Mouse (Mus musculus) heart, postnatal 25 days (tissue): ENCODE data around the gene Kcnma1. TPM values are rescaled to one million over a fixed set of nuclear protein-coding genes. Genes with fewer than 3 reads are reported as not detected.

Experiments
- DNase-seq: peaks from one replicate; pipeline ENCODE4 v3.0.0; 2022; ENCODE audit warnings: low spot score
- intact Hi-C: fragments of 180-260 bp; cut with DNase I; formaldehyde crosslinking; loops from one replicate; pipeline ENCODE4 v1.15.1; 2025
- total RNA-seq, 2 experiments: library from RNA; stranded (reverse); gene quantifications; 2 replicates each; pipeline ENCODE4 v1.2.3; 2021

Gene Kcnma1
- total RNA-seq, 2 experiments from 2014 or later, result 0.45 to 0.81 TPM

GRCm38 (mm10) chr14:23882001-23882400 lies 132.3 kb downstream of the Kcnma1 start:
- no peak for DNase-seq
- intact Hi-C loops, result no loop called here

GRCm38 (mm10) chr14:23879331-23879730 lies 135.0 kb downstream of the Kcnma1 start:
- no peak for DNase-seq
- intact Hi-C loops, result no loop called here

- no peak for DNase-seq
- intact Hi-C loops, result no loop called here
Observed at GRCm38 (mm10) chr14:23877561-23877960, 136.7 kb downstream of the Kcnma1 start.

- no peak for DNase-seq
- intact Hi-C loops, result no loop called here
Observed at GRCm38 (mm10) chr14:23874545-23874944, 139.7 kb downstream of the Kcnma1 start.

GRCm38 (mm10) chr14:23857034-23857433 lies 157.3 kb downstream of the Kcnma1 start:
- DNase-seq, result no peak
- intact Hi-C loops, result no loop called here

GRCm38 (mm10) chr14:23854946-23855345 lies 159.3 kb downstream of the Kcnma1 start:
- no peak for DNase-seq
- intact Hi-C loops, result no loop called here

- intact Hi-C loops, result no loop called here
- DNase-seq, result no peak
Observed at GRCm38 (mm10) chr14:23848529-23849141, 165.7 kb downstream of the Kcnma1 start.

GRCm38 (mm10) chr14:23846706-23847105 lies 167.6 kb downstream of the Kcnma1 start:
- intact Hi-C loops, result no loop called here

GRCm38 (mm10) chr14:23842025-23842424 lies 172.3 kb downstream of the Kcnma1 start:
- intact Hi-C loops, result no loop called here
- no peak for DNase-seq

More at GRCm38 (mm10) chr14:23846706-23847105, 167.6 kb downstream of the Kcnma1 start:
- DNase-seq, result no peak

- DNase-seq, result no peak
- intact Hi-C loops, result no loop called here
Observed at GRCm38 (mm10) chr14:23839613-23840012, 174.7 kb downstream of the Kcnma1 start.

GRCm38 (mm10) chr14:23835387-23836111 lies 178.7 kb downstream of the Kcnma1 start:
- DNase-seq, result no peak
- intact Hi-C loops, result no loop called here

- intact Hi-C loops, result no loop called here
- no peak for DNase-seq
Observed at GRCm38 (mm10) chr14:23831284-23831683, 183.0 kb downstream of the Kcnma1 start.

- DNase-seq, result no peak
- intact Hi-C loops, result no loop called here
Observed at GRCm38 (mm10) chr14:23830316-23830715, 184.0 kb downstream of the Kcnma1 start.

- intact Hi-C loops, result no loop called here
Observed at GRCm38 (mm10) chr14:23828711-23829320, 185.5 kb downstream of the Kcnma1 start.

GRCm38 (mm10) chr14:23824937-23825336 lies 189.4 kb downstream of the Kcnma1 start:
- no peak for DNase-seq
- intact Hi-C loops, result no loop called here

More at GRCm38 (mm10) chr14:23828711-23829320, 185.5 kb downstream of the Kcnma1 start:
- no peak for DNase-seq

- DNase-seq, result no peak
- intact Hi-C loops, result no loop called here
Observed at GRCm38 (mm10) chr14:23824267-23824666, 190.0 kb downstream of the Kcnma1 start.

- intact Hi-C loops, result no loop called here
- no peak for DNase-seq
Observed at GRCm38 (mm10) chr14:23817585-23817984, 196.7 kb downstream of the Kcnma1 start.

- intact Hi-C loops, result no loop called here
- DNase-seq, result no peak
Observed at GRCm38 (mm10) chr14:23810081-23810480, 204.2 kb downstream of the Kcnma1 start.

GRCm38 (mm10) chr14:23809124-23809523 lies 205.2 kb downstream of the Kcnma1 start:
- intact Hi-C loops, result no loop called here
- no peak for DNase-seq

- intact Hi-C loops, result no loop called here
- no peak for DNase-seq
Observed at GRCm38 (mm10) chr14:23806378-23806777, 207.9 kb downstream of the Kcnma1 start.

- no peak for DNase-seq
- intact Hi-C loops, result no loop called here
Observed at GRCm38 (mm10) chr14:23796878-23797277, 217.4 kb downstream of the Kcnma1 start.
